Mouse (Mus musculus) thymus, adult 2 months (tissue): Measurements from ENCODE around the gene Ptgis.

ENCODE experiments used
- CTCF ChIP-seq: fragments of 200-500 bp; IDR thresholded peaks from 2 replicates; pipeline ENCODE4 v1.5.1; 2012; ENCODE audit warnings: mild to moderate bottlenecking, control low read depth, low read length, moderate library complexity, borderline replicate concordance; ENCODE audit not compliant: control insufficient read depth, poor library complexity, insufficient read depth; ENCODE audit errors: extremely low read depth
- POLR2A ChIP-seq: fragments of 200-500 bp; IDR thresholded peaks from 2 replicates; pipeline ENCODE4 v1.6.1; 2012; ENCODE audit warnings: mild to moderate bottlenecking, low read length, control low read depth, moderate library complexity; ENCODE audit not compliant: control insufficient read depth, poor library complexity, insufficient read depth; ENCODE audit errors: extremely low read depth

GRCm38 (mm10) chr2:167212551-167212950 lies 27.9 kb downstream of the Ptgis start:
- no peak for TF ChIP-seq CTCF
- no peak for TF ChIP-seq POLR2A
